Mouse (Mus musculus) c-Kit-positive CD71-positive TER-119-positive erythroid progenitor cells, embryonic 14.5 days (primary cell): ENCODE measurements around the gene Hif3a.
A peak's percentile ranks its signal among the peaks of the same experiment; 100 is the strongest.

Source experiments
- DNase-seq: peaks from one replicate; pipeline ENCODE4 v3.0.0-alpha.2; 2013; ENCODE audit warnings: low spot score

Hif3a gene

DNA sequence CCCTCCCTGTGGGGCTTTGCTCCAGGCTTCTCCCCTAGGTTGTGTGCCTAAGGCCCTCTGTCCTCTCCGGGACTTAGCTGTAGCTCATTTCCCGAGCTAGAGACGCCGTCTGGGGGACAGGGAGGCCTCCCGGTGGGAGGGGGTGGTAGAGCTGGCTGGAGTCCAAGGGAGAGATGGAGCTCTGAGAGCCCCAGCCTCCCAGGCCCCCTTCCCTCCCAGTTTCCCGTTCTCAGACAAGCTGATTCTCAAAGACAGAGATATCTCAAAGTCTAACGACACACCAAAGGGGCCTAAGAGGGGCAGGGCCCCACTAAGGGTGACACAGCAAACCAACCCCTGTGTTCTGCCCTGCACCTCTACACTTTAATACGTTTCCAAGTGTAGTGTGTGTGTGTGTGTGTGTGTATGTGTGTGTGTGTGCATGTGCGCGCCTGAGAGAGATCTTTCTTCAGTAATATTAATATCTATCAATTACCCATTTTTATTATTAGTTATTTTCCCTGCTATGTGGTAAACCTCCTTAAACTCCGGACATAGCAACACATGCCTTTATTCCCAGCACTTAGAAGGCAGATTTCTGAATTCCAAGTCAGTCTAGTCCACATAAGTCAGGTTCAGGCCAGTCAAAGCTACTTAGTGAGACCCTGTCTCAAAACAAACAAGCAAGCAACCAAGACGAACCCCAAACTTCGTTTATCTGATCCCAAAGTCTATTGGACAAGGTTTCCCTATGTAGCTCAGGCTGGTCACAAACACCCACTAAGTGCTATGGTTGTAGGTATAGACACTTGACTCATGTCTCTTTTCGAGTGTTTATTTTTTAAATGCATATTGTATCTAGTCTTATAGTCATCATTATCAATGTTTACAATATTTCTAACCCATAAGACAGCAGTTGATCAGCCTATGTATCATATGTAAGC lies 5.4 kb downstream of the Hif3a start:
- peak; percentile 87 for DNase-seq

DNA sequence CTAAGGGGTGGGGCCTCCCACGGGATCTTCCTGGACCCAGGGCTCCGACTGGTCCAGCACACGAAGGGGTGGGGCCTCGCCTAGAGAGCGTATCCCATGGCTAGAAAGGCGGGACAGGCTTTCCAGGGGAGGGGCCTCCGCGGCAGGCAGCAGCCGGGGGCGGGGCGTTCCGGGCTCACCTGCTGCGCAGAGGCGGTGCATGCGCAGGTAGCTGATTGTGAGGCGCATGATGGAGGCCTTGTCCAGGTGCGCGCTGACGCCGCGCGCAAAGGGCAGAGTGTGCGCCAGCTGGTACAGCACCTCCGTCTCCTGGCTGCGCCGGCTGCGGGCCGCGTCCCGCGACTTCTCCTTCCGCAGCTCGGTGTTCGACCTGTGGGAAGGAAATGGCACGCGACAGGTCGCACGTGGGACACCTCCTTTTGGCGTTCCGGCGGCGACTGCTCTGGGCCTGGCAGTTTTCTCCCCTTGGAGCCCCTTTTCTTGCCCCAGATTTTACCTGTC lies 6.1 kb downstream of the Hif3a start:
- DNase-seq: peak; percentile 92

DNA sequence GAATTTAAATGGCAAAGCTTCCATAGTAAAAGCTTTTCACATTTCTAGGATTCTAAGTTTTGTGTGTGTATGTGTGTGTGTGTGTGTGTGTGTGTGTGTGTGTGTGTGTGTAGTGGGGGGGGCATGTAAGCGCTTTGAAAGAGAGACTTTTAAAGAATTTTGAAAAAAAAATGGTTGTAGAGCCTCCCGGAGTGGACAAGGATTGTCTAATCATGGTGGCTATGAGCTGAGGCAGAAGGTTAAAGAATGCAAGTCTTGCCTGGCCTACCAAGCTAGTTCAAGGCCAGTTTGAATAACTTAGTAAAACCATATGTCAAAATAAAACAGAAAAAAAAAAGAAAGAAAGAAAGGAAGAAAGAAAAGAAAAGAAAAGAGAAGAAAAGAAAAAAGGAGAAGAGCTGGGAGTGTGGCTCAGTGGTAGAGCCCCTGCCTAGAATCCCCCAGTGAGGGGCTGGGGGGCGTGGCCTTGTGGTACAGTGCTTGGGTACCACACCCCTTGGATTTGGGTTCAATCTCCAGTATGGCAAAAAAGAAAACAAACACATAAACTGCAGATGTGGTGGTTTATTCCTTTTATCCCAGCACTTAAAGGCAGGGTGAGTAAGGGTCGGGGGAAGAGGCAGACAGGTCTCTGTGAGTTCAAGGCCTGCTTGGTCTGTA lies 6.8 kb downstream of the Hif3a start:
- no peak for DNase-seq

DNA sequence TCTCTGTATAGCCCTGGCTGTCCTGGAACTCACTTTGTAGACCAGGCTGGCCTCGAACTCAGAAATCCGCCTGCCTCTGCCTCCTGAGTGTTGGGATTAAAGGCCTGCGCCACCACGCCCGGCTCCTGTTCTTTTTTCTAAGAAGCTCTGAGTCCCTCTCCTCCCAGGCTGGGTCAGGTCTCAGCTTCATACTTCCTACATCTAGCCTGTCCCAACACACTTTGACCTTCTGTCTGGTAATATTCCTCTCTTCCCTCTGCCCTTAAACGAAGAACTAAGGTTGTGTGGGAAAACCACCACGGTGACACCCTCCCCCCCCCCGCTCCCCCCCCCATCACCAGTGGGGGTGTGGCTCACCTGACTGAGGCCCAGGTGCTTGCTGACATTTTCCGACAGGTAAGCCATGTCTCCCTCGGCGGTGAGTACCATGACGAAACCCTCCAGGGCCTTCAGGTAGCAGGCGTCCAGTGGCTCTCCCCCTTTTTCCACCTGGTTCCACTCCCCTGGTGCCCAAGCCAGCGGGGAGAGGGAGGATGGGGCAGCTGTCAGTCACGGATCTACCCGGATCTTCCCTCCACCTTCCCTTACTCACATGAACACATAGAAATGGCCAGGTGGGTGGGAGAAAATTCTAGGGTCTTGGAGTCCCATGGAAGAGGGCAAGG lies 7.8 kb downstream of the Hif3a start:
- DNase-seq: no peak

DNA sequence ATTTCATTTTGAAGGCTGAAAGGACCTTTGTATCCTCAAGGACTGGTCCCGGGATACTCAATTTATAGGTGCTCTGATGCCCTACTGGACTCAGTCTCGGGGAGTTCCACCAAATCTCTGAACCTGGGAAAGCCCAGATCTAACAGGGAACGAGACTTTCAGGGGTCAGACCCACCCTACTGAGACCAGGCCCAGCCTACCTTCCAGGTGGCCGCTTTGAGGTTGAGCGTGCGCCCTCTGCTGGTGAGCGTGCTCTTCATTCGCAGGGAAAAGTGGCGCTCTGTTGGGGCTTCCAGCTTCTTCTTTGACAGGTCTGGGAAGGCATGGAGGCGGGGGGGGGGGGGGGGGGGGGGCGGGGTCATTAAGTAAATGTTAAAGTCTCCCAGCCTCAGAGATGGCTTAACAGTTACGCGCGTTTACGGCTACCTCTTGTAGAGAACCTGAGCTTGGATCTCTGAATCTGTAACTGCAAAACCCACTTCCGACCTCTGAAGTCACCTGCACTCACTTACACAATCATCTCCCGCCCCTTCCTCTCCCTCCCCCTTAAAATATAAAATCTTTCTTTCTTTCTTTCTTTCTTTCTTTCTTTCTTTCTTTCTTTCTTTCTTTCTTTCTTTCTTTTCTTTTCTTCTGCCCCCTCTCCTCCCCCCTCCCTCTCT lies 11.2 kb downstream of the Hif3a start:
- no peak for DNase-seq

DNA sequence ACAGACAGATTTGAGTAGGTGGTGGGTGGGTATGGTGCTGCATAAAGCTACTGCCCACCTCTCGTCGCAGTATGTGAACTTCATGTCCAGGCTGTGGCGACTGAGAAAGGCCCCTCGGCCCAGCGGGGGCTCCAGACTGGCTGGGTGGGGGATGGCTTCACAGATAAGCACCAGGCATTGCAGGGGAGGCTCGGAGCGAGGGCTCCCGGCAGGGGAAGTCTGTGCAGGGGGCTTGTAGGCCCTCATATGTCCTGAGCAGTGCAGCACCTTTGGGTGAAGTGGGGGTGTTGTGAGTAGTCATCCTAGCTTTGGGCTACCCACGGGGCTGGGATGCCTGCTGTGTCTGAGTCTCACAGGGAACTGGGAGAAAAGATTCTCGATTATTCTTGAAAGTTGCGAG lies 11.7 kb downstream of the Hif3a start:
- no peak for DNase-seq

DNA sequence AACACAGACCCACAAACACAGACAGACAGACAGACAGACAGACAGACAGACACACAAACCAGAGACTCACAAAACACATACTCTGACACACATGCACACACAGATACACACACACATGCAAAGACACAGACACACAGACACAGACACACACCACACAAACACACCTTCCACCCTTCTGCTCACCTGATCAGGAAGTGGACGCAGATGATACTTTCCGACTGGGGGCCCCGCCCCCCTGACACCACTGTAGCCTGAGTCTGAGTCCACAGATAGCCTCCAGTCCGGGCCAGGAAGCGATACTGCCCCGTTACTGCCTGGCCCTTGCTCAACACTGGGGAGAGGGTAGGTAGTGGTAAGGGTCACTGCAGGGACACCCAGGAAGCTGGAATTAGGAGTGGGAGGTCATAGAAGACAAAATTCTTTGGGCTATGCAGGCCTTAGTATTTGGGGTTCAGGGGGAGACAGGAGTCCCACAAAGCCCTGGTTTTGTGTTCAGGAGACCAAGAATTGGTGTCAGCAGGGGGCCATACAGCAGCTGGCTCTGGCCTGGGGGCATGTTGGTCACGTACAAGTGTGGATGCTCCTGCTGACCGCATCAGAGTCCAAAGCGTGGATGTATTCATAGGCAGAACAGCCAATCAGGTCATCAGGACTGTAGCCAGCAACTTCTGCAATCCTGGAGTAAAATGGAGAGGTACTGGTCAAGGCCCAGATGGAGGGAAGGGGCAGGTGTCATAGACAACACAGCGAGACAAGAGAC lies 13.6 kb downstream of the Hif3a start:
- no peak for DNase-seq

DNA sequence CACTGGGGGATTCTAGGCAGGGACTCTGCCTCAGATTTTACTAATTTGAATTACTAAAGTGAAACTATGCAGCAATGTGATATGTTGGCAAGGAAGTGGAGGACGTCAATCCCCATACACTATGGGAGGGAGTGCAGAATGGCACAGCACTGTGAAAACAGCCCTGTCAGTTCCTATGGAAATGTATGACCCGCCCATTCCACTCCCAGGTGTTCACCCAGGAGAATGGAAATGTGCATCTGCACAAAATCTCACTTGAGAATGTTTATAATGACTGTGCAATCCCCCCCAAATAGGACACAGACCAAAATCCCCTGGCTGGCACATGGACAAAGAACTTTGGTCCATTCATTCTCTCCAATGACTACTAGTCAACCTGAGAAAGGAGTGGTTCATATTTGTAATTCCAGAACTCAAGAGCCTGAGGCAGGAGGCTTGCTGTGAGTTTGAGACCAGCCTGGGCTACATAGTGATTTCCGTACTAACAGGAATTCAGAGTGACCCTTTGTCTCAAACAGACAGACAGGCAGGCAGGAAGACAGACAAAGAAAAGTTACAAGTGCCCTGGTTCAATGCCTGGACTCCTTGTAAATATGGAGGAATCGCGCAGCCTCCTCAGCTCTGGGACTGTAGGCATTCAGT lies 15.1 kb downstream of the Hif3a start:
- DNase-seq: no peak

DNA sequence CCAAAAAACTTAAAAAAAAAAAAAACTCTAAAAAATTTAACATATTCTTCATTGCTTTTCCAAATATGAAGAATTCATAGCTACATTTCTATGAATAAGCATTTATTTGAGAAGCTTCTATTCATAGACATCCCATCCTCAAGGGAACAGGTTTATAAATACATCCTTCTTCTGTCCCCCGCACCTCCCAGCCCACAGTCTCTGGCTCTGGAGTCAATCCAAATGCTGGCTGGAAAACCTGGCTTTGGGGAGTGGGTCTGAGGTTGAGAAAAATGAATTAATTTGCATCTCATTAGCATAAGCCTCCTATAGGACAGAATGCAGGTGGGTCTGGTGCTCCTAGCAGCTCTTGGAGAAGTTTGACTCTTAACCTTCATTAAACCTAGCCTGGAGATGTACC lies 16.5 kb downstream of the Hif3a start:
- DNase-seq: no peak

DNA sequence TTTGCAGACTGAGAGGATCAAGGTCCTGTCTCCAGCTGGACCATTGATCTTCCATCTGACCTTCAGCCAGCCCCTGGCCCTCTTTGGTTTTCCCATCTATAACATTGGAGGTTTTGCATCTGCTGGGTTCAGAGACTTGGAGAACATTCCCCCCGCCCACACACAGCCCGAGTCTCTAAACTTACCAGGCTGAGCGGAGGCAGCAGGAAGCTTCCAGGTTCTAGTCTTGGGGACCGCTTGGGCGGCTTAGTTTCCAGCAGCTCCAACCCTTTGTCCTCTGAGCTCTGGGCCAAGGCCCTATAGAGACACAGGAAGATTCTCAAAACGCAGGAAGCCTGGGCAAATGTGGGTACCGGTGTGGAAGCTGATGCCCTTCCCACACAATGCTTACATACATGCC lies 22.9 kb downstream of the Hif3a start:
- DNase-seq: no peak

DNA sequence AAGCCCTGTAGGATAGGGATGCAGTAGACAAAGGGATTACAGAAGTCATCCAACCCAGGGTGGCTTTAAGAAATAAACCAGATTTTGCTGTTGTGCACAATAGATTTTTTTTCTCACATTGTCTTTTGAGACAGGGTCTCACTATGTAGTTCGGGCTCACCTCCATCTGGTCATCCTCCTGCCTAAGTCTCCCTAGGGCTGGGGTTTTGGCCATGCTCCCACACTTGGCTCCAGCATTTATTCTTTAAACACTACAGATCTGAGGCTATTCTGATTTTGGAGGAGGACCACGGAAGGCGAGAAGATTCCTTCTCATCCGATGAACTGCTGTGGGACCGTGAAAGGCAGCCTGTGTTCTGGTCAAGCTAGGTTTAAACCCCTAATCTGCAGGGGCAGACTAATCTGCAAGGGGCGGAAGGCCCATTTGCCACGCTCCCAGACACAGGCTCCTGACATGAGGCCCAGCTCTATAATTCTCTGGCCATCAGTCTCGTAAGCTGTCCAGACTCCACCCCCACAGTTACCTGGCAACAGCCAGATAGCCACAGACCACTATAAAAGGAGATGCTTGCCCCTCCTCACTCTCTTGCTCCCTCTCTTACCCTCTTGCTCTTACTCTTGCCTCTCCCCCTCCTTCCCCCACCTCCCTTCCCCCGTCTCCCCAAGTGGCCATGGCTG lies 24.1 kb downstream of the Hif3a start:
- no peak for DNase-seq

DNA sequence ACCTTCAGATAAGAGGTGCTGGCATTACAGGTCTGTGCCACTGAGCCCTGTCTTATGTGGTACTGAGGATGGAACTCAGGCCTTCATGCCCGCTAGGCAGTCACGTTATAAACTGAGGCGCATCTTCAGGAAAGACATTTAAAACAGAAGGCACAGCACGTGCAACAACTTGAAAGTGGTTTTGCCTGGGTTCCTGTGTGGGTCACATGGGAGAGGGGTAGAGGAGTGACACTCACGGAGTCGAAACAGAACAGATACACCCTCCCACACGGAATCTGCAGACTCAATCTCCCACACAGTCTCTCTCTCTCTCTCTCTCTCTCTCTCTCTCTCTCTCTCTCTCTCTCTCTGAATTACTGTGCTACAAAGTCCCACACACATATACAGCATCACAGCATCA lies 32.0 kb downstream of the Hif3a start:
- DNase-seq: no peak

DNA sequence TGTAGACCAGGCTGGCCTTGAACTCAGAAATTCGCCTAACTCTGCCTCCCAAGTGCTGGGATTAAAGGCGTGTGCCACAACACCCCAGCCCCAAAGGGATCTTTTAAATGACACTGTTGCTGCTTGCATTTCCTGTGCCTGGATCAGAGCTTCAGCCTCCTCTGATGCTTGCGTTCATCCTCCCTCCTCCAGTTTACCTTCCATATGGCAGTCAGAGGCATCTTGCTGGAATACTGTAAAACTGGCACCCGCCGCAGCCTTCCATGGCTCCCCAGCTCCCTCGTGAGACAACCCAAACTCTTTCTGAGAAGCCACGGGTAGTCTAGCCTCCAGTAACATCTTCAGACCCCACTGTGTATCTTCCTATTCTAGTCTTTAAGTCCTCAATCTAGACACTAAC lies 33.3 kb downstream of the Hif3a start:
- no peak for DNase-seq

DNA sequence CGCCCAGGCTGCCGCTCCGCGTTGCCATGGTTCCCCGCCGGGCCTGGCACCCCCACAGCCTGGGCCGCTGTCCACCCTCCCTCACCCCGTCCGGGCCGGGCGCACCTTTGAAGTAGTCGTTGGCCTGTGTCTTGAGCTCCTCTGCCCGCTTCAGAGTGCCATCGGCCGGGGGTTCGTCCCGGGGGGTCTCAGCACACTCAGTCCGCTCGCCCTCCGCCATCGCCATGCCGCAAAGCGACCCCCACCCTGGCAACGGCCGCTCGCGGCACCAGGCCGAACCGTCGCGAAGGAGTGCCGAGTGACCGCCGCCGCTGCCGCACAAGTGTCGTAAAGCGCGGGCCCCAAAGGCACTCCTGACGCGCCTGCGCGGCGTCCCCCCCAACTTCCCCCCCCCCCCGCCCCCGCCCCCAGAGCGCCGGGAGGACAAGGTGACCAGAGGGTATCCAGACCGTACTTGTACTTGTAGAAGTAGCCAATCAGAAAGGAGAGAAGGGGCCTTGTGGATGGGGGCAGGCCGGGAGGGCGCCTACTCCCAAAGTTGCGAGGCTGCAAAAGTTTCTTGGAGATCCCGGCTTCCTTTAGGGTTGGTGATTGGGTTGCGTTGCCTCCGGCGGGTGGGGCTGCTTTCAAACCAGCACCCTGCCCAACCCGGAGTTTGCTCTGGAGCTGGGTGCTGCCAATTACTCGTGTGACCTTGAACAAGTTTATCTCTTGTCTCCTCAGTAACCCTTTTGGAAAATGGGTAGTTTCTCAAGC lies 34.5 kb downstream of the Hif3a start, which contains the start of gene Ppp5c:
Gene Ppp5c, minus strand, starts transcription at position 337 of the 756 bp plus-strand sequence.
- peak; percentile 74 for DNase-seq

DNA sequence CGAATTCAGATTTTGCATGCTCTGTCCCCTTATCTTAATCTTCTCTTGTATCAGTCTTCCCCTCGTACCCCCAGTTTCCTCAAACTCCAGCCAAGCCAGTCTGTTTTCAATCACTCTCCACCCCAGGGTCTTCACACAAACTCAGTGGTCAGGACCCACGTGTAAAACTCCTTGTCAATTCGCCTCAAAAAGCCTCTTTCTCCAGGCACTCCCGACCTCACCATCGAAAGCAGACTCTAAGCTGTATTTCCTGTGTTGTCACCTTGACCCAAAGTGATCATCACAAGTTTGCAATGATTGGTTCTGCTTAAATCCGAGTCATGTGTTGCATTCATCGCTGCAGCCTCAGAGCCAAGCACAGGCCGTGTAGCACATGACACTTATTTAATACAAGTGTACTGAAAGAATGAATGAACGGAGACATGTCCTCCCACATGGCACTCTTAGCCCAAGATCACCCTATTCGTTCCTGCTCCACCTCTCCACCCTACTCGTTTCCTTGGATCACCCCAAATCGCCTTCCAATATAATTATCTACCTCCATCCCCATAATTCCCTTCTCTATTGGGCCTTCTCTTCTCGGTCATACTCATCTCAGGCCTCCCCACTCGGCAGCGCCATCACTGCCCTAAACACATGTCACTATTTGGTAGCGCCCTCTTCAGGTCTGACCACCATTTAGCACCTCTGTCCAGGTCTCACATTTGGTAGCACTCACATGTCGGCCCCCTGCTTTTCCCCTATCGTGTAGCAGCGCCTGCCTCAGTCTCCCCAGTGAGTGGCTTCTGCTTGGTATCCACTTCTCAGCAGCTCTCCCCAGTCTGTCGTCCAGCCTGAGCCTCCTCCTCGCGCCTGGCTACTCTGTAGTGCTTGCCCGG lies 35.3 kb downstream of the Hif3a start:
- peak; percentile 71 for DNase-seq

DNA sequence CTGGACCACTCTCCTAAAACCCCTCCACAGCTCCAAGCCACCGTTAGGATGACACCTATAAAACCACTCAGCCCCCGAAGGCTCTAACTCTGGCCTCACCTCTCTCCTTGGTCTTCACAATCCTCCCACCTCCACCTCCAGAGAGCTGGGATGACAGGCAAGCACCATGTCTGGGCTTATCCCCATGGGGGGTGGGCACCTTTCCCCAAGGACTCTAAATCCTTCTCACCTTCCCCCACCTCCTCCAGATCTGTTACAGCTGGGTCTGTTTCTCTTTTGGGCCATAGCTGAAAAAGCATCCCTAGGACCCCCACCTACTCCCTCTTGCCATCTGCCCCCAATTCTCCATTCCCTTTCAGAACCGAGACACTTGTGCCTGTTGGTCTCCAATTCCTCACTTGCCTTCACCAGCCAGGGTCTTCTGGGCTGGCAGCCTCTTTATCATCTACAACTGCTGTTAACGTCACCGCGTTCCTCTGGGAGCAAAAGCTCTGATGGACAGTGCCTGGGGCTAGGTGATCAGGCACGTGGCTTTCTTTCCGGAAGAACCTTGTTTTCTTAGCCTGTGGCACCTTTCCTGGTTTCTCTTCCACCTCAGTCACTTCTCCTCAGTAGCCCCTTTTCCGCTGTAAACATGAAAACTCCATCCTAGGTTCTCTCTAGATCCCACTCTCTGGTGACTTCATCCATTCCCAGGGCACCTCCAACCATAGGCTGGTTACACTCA lies 36.2 kb downstream of the Hif3a start:
- no peak for DNase-seq

DNA sequence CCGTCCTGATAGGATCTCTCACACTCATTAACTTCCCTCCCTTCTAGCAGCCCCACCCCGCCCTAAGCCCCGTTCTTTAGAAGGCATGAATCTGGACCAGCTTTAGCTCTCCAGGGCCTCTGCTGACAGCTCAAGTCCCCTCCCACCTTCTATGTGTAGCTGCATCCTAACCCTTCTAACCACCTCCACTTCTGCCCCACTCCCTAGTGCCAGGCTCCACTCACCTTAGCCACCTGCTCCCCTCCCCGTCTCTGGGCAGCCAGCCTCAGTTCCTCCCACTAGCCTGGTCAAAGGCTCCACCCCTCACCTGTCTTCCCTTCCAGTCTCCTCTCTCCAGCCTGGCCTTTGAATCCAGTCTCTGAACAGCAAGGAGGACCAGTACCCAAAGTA lies 36.7 kb downstream of the Hif3a start:
- DNase-seq: peak; percentile 29
